Mouse (Mus musculus) kidney, adult 18-20 months (tissue): ENCODE results near the gene Ovol1.

Experiments
- DNase-seq: peaks from one replicate; pipeline ENCODE4 v3.0.0; 2021

The Ovol1 gene

DNA sequence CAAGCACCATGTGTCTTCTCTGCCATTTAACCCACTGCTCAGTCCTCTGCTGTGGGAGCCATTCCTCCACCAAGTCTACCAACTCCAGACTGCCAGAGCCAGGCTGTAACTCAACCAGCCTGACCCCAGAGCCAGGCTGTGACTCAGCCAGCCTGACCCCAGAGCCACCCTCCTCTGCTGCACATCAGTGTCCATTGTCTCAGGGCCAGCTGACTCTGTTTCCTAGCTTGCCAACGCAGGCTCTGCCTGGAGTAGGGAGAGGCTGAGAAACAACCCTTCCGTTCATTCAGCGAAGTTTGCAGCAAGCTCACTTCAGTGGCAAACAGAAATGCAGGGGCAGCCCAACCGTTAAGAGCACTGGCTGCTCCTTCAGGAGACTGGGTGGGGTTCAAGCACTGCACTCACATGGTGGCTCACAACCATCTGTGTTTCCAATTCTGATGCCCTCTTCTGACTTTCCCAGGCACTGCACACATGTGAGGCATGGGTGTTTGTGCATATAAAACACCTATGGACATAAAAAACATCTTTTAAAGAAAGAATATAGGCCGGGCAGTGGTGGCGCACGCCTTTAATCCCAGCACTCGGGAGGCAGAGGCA is 43.4 kb downstream of the Ovol1 start:
- DNase-seq, result no peak

DNA sequence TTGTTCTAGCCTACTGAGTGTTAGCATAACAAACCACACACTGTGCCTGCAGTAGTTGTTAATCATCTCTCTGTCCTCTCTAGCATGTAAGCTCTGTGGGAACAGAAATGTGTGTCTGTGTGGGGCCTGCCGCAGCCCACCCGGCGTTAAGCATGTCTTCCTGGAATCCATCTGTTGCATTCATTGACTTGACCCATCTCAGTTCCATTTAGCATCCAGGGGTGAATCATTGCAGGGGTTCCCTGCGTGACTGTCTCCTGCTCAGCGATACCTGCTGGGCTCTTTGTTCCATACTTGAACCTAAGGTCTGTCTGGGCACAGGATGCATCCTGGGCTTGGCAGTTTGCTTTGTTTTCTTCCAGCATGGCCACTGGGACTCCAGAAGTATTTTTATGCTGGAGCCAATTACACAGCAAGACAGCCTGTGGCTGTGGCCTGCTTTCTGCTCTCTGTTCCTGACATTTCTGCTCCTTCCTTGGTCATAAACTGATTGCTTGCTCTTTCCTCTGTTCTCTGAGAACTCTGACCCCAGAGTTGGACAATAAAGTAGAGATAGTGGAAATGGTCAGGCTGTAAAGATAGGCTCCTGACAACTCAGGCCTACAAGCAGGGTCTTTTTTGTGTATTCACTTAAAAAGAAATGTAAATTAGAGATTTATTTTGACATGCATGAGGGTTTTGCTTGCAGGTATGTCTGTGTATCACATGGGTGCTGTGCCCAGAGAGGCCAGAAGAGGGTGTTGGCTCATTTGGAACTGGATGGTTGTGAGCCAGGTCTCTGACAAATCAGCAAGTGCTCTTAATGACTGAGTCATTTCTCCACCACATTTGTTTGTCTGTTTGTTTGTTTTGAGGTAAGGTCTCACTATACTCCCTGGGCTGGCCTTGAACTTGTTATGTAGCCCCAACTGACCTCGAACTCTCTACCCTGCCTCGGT is 44.3 kb downstream of the Ovol1 start:
- no peak for DNase-seq

DNA sequence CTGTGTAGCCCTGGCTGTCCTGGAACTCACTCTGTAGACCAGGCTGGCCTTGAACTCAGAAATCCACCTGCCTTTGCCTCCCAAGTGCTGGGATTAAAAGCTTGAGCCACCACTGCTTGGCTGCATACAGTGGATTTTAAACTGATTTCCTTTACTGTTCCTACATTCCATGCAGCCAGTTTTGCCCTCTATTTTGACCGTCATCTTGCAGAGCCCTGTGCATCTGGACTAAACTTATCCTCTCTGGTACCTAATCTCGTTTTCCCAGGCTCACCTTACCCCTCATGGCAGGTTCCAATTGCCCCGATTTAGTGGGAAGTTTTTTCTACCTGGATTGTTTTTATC is 47.5 kb downstream of the Ovol1 start:
- no peak for DNase-seq

DNA sequence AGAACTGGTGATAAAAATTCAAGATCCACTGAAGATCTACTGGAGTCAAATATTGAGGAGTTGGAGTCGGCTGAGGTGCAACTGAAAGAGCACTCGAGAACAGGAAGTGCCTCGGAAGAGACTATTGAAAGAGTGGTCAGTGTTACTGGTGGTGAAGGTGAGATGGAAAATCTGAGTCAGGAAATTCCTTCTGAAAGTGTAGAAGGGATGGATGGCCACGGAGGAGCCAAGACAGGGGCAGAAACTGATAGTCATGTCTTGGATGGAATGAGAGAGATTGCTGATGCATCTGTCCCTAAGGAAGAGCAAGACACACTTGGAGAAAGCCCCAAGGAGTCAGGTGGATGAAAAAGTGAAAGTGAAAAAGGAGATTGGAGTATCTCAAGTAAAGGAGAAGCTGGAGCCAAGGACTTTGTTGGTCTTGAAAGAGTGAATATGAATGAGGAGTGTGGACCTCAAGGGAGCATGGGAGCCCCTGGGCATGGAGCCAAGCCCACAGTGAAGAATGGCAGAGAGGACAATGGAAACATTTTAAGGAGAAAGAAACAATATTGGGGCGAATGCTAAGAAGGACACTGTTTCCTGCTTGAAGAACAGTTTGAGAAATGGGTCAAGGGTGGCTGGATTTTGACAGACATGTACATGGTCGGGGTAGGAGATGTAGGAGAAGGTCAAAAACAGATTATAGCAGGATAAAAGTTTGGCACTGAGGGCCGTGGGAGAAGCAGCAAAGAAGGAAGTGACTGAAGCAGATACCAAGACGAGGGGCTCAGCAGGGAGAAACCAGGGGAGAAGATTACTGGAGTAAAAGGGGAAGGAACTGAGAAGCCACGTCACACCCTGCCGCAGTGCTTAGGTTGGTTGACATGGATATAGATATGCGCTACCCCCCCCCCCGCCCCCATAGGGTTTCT is 48.1 kb downstream of the Ovol1 start:
- no peak for DNase-seq

DNA sequence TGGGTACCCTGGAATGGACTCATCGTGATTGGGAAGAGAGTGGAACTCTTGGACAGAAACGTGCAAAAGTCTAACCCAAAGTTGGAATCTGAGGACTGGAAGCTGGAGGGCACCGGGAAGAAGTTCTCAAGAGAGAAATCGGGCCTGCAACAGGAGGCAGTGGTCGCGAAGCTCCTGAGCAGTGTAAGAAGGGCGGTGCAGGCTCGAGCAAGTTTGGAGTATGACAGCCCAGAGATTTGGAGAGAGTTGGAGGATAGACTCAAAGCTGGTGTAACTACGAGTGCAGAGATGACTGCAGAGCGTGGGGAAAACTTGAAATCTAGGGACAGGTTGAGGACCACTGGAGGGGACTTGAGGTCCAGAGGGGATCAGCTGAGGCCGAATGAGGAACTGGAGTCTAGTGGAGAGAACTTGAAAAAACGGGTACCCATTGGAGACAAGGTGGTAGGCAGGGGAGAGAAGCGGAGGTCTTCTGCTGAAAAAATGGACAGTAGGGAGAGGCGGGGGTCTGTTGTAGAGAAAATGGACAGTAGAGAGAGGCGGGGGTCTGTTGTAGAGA is 49.3 kb downstream of the Ovol1 start:
- DNase-seq, result no peak

DNA sequence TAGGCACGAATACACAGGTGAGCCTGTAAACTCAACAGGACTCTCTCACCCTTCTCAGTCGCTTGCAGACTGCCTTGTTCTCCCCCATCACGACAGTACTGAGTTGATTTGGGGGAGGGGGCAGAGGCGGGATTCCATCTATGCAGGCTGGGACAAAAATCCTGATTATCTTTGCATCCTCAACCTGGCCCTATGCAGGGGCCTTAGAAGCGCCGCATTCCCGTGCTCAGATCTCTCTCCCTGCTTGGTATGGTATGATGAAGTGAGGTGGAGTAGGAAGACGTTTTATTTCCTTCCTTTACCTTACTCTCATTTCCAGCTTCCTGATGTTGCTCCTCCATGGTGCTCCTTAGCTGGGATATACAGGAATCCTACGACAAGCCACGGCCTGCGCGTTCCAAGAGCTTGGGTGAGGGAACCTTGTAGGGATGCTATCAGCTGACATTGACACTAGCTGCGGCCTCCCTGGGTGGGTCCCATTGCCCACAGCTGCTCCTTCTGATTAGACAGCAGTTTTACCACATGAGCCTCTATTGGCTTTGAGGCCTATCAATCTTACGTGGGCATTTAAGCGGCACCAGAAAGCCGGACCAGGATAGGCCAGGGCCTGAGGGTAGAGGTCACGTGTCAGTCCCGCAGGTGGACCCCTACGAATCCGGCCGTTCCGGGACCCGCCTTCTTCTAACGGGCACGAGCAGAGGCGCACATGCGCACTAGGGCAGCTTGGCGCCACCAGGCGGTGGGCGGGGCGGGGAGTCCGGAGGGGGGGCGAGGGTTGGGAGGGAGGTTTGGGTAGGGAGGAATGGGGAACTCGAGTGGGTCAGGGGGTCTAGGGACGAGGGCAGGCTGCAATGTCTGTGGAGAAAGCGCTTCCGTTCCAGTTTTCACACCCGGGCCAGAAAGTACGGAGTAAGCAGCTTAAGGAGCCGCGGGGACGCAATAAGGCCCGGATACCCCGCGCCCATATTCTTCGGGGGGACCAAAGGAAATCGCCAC is 50.1 kb downstream of the Ovol1 start, which contains the start of gene Snx32:
Gene Snx32, minus strand, starts transcription at position 508 of the 996 bp plus-strand sequence.
- DNase-seq, result peak; percentile 96

DNA sequence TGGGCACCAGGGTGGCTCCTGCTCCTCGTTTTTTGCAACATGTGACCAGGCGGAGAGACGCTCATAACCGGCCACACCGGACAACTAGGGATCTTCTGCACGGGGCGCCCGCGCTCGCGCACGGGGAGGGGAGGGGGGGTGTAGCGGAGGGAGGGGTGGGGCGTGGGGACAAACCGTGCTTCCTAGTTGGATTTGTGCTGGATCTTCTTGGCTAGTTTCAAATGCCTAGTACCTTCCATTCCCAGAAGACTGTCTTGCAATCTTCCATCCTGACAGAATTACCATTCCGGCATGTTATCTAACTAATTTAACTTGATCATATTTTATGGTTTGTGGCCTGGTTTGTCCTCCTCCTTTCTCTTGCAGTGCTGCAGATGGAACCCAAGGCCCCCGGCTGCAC is 56.8 kb downstream of the Ovol1 start, which contains the start of gene 1700020D05Rik:
Gene 1700020D05Rik, minus strand, starts transcription at position 101 of the 400 bp plus-strand sequence.
- no peak for DNase-seq

DNA sequence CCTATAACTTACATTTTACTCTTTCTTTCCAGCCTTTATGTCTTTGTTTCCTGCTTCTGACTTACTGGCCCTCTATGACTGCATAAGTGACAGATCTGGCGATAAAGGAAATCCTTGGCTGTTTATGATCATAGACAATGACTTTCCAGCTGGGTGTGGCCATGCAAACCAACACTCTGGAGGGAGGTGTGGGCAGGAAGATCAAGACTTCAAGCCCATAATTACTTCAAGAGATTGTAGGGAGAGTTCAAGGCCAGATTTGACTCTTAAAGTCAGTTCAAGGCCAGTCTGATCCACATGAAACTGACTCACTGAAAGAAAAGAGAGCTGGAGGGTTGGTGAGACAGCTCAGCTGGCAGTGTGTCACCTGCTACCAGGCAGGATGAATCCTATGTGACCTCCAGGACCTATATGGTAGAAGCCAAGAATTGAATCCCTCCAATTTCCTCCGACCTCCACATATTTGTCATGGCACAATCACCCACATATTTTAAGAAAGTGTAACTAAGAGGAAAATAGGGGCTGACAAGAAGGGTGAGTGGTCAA is 60.0 kb downstream of the Ovol1 start:
- DNase-seq, result no peak
